Mouse (Mus musculus): ENCODE results near the gene Csf1.
A peak's percentile ranks its signal among the peaks of the same experiment; 100 is the strongest.

The Csf1 gene

DNA sequence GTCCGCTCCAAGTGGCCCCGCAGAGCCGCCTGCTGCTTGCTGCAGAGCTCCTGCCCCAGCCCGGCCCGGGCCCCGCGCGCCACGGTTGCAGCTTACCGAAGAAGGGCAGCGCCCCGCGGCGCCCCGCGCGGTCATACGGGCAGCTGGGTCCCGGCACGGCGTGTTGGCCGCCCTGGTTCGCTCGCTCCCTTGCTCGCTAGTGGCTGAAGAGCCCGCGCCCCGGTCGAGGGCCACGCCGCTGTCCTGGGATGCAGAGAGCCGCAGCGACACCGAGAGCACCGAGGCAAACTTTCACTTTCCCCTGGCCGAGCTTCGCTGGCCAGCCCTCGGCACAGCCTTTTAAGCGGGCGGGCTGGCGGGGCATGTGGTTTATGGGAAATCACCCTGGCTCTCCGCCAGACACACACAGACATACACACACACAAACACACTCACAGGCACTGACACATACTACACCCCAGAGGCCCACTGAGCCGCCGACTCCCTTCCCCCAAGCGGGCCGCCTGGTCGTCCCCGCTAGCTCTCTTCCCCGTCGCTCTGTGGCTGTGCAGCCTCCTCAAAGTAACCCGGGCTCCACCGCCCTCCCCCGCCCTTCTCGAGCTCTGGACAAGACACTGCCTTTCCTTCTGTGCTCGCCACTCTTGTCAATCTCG is at the start of gene Csf1:
Gene Csf1 (minus strand): TSS at position 541 of the 653 bp plus-strand sequence.
- DNase-seq = peak; percentile 83

GRCm38 (mm10) chr3:107808013-107808750 is 47.9 kb upstream of the Csf1 start:
- peak; percentile 39 for DNase-seq

GRCm38 (mm10) chr3:107807386-107807974 is 47.2 kb upstream of the Csf1 start:
- peak; percentile 25 for DNase-seq

DNA sequence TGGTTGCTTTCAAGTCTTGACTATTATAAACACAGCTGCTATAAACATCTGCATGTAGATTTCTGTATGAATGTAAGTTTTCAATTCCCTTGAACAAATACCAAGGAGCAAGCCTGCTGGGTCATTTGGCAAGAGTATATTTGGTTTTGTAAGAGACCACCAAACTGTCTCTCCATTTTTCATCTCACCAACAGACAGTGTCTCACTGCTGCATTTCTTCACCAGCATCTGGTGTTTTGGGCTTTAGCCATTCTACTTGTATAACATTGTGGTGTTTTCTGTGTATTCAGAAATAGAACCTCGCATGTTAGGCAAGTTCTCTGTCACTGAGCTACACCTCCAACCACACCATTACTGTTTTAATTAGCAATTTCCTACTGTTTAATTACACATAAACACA is 46.6 kb upstream of the Csf1 start:
- no peak for DNase-seq

GRCm38 (mm10) chr3:107804799-107805198 is 44.5 kb upstream of the Csf1 start:
- no peak for DNase-seq

DNA sequence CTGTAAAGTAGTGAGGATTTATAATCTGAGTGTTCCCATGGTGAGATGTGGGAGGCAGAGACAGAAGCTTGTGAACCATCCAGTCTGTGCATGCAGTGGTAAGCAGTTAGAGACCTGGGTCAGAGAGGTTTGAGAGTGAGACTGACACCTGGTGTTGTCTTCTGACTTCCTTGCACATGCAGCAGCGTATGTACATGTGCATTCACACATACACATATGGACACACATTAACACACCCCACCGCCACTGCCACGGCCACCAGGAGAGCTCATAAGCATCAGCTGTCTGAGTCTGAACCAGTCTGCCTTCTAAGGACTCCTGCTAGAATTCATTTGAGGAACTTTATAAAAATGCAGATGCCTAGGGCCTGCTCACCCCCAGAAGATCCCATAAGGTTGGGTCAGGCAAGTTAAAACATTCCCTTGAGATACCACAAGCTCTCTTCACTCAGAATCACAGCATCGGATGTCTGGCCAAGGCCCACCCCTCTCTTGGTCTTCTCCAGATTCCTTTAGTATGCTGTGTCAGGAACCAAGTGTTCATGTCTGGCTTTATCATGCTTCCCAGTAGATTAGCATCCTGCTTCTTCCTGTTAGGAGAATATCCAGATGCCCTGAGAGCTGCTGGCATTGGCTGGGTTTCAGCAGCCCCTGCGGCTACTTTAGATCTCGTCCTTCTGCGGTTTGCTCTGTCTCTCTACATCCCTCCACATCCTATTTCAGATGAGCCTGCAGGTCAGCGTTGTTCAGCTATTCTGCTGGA is 42.1 kb upstream of the Csf1 start:
- DNase-seq = no peak

DNA sequence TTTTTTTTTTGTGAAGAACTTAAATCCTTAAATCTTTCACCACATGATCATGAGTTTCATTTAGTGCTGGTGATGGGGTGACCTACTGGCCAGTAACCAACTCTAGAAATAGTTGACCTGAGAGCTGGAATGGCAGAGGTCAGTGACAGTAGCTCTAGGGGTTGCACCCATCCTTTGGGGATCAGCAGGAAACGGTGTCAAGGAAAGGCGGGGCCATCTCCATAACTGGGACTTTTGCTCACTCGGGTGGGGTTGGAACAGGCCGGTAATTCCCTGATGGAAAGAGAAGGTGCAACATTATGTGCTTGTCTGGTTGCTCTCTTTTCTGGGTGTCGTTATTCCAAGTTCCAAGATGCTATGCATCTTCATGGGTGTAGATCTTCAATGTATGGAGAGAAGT is 38.7 kb upstream of the Csf1 start:
- no peak for DNase-seq

DNA sequence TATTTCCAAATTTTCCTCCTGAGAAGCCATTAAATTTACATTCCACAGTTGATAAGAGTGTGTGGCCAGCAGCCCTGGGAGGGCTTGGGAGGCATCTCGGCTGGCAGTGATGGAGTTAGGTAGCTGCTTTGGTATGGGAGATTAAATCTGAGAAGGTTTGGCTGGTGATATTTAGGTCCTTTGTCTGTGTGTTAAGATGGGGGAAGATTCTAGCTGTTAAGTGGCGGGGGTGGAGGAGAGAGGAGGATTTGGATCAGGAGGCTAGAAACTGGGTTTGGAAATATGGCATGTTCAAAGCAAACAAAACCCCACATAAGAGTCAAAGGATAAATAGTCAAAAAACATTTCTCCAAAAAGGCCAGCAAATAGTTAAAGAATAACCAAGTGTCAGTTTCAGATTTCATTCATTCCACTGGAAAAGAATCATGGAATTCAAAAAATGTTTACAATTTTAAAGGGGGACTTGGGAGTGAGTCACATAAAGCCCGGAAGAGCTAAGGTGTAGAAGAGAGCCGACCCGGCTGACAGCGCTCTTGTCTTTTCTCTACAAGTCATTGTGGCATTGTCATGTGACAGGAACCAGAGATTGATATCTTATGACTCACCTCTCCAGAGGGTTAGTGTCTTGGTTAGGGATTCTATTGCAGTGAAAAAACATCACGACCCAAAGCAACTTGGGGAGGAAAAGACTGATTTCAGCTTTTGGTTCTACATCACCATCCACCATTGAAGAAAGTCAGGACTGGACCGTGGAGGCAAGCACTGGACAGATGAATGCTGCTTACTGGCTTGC is 36.1 kb upstream of the Csf1 start:
- no peak for DNase-seq

DNA sequence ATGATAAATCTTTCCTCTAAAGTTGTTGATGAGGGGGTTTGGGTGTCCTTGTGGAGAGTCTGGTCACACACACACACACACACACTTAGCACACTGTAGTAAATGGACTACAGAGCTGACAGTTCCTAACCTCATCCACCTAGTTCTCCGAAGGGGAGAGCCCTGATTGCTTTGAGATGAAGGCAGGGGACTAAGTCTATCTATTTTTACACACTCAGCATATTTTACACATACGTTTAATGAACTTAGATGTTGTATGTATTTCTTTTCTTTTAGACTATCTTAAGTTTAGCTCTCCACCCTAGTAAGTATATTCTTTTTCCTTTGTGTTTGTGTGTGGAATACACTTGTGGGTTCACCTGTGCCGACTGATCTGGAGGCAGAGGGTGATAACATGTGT is 34.6 kb upstream of the Csf1 start:
- no peak for DNase-seq

- peak; percentile 78 for DNase-seq
Measured at GRCm38 (mm10) chr3:107793300-107794201, 33.3 kb upstream of the Csf1 start.

DNA sequence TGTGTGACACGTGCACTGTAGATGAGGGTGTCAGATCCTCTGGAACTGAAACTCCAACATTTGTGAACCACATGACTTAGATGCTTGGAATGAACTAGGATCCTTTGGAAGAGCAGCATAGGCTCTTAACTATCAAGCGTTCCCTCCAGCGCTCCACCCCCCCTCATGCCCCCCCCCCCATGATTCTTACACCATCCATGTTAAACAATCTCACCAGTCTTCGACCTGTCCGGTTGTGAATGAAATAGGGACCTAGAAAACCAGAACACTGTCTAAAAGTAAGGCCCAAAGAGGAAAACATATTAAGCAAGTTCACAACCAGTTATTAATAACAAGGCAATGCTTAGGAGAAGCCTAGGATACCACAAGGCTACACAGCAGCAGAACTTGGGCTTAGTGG is 32.5 kb upstream of the Csf1 start:
- no peak for DNase-seq

GRCm38 (mm10) chr3:107790766-107791303 is 30.6 kb upstream of the Csf1 start:
- no peak for DNase-seq

GRCm38 (mm10) chr3:107790227-107790626 is 30.0 kb upstream of the Csf1 start:
- no peak for DNase-seq

DNA sequence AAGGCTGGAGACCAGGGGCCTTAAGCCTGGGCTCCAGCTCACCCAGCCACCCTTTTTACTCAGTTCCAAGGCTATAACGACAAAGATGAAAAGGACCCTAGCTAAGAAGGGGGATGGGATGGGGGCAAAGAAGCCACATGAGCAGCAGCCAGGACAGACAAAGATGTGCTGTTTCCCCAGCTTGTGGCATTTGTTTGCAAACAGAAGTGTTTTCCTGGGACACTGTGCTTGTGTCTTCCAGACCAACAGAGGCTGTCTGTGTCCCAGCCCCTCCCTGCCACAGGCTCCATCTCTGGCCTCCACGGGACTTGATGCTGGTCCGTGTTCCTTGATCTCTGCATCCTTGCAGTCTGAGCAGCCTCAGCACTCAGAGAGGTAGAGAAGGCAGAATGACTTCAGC is 28.6 kb upstream of the Csf1 start:
- DNase-seq = no peak

GRCm38 (mm10) chr3:107787613-107788501 is 27.6 kb upstream of the Csf1 start:
- DNase-seq = no peak

GRCm38 (mm10) chr3:107786980-107787612 is 26.8 kb upstream of the Csf1 start:
- DNase-seq = peak; percentile 46

GRCm38 (mm10) chr3:107786344-107786743 is 26.1 kb upstream of the Csf1 start:
- DNase-seq = no peak

- no peak for DNase-seq
Measured at GRCm38 (mm10) chr3:107785546-107785945, 25.3 kb upstream of the Csf1 start.

GRCm38 (mm10) chr3:107783315-107783714 is 23.0 kb upstream of the Csf1 start:
- no peak for DNase-seq

- DNase-seq = no peak
Measured at GRCm38 (mm10) chr3:107781304-107781703, 21.0 kb upstream of the Csf1 start.
